Mouse (Mus musculus): Measurements from ENCODE around the gene Tcstv1. TPM values are rescaled to one million over a fixed set of nuclear protein-coding genes. Genes with fewer than 3 reads are reported as not detected.
"Not testable (repeated sequence)": the region's sequence is repeated elsewhere in the genome, so short reads cannot be mapped to it uniquely, and the experiment has no call there.

Gene Tcstv1
- polyA plus RNA-seq (2014; fragmentation: Nextera tagmentation; extraction: Ambion mirVana): not detected in 2 replicates

- not testable (repeated sequence) for H3K27ac ChIP-seq (ENCODE audit: low read depth, low read length); H3K4me1 ChIP-seq (ENCODE audit: control insufficient read depth, insufficient read depth, low read length); H3K9ac ChIP-seq (ENCODE audit: low read depth, low read length); H3K4me2 ChIP-seq; ATAC-seq (replicated peaks; ENCODE audit: insufficient number of reproducible peaks, low FRiP score, low TSS enrichment); H3K9me3 ChIP-seq (replicated peaks; ENCODE audit: control insufficient read depth, low read length); H3K27me3 ChIP-seq (ENCODE audit: control insufficient read depth, insufficient read depth, low read length); H3K4me3 ChIP-seq (ENCODE audit: low read depth, low read length); H3K36me3 ChIP-seq (ENCODE audit: control insufficient read depth, insufficient read depth, low read length)
- WGBS (ENCODE audit: insufficient replicate concordance): 72% methylated on average over 3 of the region's 3 CpGs
These were observed at the start of gene Tcstv1 for GRCm38 (mm10) chr13:119894685-119895084. Gene Tcstv1 (minus strand): TSS chr13:119894785.

GRCm38 (mm10) chr13:119929172-119929571 is 34.6 kb upstream of the Tcstv1 start, which contains the start of gene Gm21761:
Gene Gm21761 (minus strand): TSS chr13:119929272.
- H3K27me3 ChIP-seq (ENCODE audit: control insufficient read depth, insufficient read depth, low read length); H3K4me2 ChIP-seq: not testable (repeated sequence)
- WGBS (ENCODE audit: insufficient replicate concordance): no CpG with 5 or more reads among the region's 5 CpGs

DNA sequence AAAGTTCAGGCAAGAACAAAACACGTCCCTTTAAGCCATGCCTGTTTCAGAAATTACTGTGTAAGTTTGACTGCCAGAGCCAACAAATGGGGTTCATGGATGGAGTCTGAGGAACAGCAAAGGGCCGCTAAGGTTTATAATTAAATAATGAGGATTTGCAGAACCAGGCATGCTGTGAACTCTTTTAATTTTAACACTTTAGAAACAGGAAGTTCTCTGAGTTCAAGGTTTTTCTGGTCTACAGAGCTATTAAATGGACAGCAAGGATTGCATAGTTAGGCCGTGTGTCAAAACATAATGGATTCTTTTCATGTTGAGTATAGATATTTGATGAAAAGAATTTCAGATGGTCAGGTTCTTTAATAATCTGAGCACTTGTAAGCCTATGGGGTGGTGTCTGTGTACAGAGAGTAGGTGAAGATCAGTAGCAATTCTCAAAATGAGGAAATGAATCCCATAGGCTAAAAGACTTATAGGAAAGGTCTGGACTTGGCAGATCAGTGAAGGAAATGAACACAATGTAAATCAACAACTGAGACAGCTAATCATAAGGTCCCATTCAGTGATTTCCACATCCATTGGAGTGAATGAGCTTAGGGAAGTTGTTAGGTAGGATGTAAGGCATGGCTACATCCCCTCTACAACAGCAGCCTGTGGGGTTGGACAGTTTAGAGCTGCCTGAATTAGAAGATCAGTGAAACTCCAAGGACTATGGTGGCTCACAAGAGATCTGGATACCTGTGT is 30.2 kb upstream of the Tcstv1 start:
- H3K4me3 ChIP-seq (ENCODE audit: low read depth, low read length); H3K4me1 ChIP-seq (ENCODE audit: control insufficient read depth, insufficient read depth, low read length); ATAC-seq (replicated peaks; ENCODE audit: insufficient number of reproducible peaks, low FRiP score, low TSS enrichment); H3K4me2 ChIP-seq; H3K27ac ChIP-seq (ENCODE audit: low read depth, low read length); H3K36me3 ChIP-seq (ENCODE audit: control insufficient read depth, insufficient read depth, low read length); H3K9me3 ChIP-seq (replicated peaks; ENCODE audit: control insufficient read depth, low read length); H3K27me3 ChIP-seq (ENCODE audit: control insufficient read depth, insufficient read depth, low read length); H3K9ac ChIP-seq (ENCODE audit: low read depth, low read length): not testable (repeated sequence)
- 77% methylated on average over 2 of the region's 3 CpGs for WGBS (ENCODE audit: insufficient replicate concordance)

More at GRCm38 (mm10) chr13:119929172-119929571, 34.6 kb upstream of the Tcstv1 start, which contains the start of gene Gm21761:
- H3K9ac ChIP-seq (ENCODE audit: low read depth, low read length); H3K4me3 ChIP-seq (ENCODE audit: low read depth, low read length); H3K27ac ChIP-seq (ENCODE audit: low read depth, low read length); H3K4me1 ChIP-seq (ENCODE audit: control insufficient read depth, insufficient read depth, low read length); ATAC-seq (replicated peaks; ENCODE audit: insufficient number of reproducible peaks, low FRiP score, low TSS enrichment); H3K36me3 ChIP-seq (ENCODE audit: control insufficient read depth, insufficient read depth, low read length); H3K9me3 ChIP-seq (replicated peaks; ENCODE audit: control insufficient read depth, low read length): not testable (repeated sequence)

GRCm38 (mm10) chr13:119916966-119917722 is 22.6 kb upstream of the Tcstv1 start:
- ATAC-seq (replicated peaks; ENCODE audit: insufficient number of reproducible peaks, low FRiP score, low TSS enrichment); H3K4me3 ChIP-seq (ENCODE audit: low read depth, low read length); H3K27me3 ChIP-seq (ENCODE audit: control insufficient read depth, insufficient read depth, low read length); H3K36me3 ChIP-seq (ENCODE audit: control insufficient read depth, insufficient read depth, low read length); H3K4me1 ChIP-seq (ENCODE audit: control insufficient read depth, insufficient read depth, low read length); H3K27ac ChIP-seq (ENCODE audit: low read depth, low read length); H3K9me3 ChIP-seq (replicated peaks; ENCODE audit: control insufficient read depth, low read length); H3K4me2 ChIP-seq; H3K9ac ChIP-seq (ENCODE audit: low read depth, low read length): not testable (repeated sequence)
- WGBS (ENCODE audit: insufficient replicate concordance): 70% methylated on average over 4 of the region's 5 CpGs

DNA sequence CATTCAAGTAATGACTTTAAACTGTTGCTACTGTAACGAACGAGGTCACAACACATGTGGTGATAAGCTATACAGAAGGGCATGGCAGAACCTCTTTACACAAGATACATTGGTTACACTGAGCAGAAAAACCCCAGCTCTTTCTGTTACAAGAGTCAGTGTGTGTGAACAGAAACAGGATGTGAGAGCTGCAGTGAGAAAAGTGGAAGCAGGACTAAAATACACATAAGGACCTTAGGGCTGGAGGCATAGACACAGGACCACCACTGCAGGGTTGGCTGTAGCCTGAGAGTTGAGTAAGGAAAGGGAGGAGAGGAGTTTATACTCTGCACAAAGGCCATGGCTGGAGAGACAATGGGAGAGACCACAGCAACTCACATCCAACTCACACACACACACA is 21.9 kb upstream of the Tcstv1 start:
- H3K27me3 ChIP-seq (ENCODE audit: control insufficient read depth, insufficient read depth, low read length): not testable (repeated sequence)

DNA sequence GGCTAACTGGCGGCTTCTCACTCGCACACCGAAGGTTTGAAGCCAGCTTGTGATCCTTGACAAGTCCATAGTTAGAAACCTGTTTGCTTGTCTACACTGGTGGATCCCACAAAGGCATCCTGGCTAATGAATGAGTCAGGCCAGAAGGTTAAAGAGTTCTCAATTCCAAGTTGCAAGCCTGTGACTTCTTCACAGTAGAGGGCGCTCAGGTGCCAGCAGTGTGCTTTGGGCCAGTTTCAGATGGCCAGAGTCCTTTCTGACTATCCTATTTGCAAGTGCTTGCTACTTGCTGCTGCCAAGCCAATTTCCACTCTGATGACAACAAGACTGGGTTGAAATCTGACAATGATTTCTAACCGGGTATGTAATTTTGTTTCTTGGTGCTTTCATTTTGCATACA is 4.0 kb upstream of the Tcstv1 start:
- not testable (repeated sequence) for H3K9ac ChIP-seq (ENCODE audit: low read depth, low read length); H3K36me3 ChIP-seq (ENCODE audit: control insufficient read depth, insufficient read depth, low read length)
- 41% methylated on average over 4 of the region's 5 CpGs for WGBS (ENCODE audit: insufficient replicate concordance)

More for the DNA sequence above, 21.9 kb upstream of the Tcstv1 start:
- H3K27ac ChIP-seq (ENCODE audit: low read depth, low read length); ATAC-seq (replicated peaks; ENCODE audit: insufficient number of reproducible peaks, low FRiP score, low TSS enrichment); H3K36me3 ChIP-seq (ENCODE audit: control insufficient read depth, insufficient read depth, low read length); H3K4me3 ChIP-seq (ENCODE audit: low read depth, low read length); H3K4me2 ChIP-seq; H3K4me1 ChIP-seq (ENCODE audit: control insufficient read depth, insufficient read depth, low read length); H3K9me3 ChIP-seq (replicated peaks; ENCODE audit: control insufficient read depth, low read length); H3K9ac ChIP-seq (ENCODE audit: low read depth, low read length): not testable (repeated sequence)
- 42% methylated on average over 2 of the region's 2 CpGs for whole genome bisulfite sequencing (ENCODE audit: insufficient replicate concordance)

GRCm38 (mm10) chr13:119886896-119887295 is 7.7 kb downstream of the Tcstv1 start:
- H3K36me3 ChIP-seq (ENCODE audit: control insufficient read depth, insufficient read depth, low read length); H3K27me3 ChIP-seq (ENCODE audit: control insufficient read depth, insufficient read depth, low read length); H3K27ac ChIP-seq (ENCODE audit: low read depth, low read length); H3K9ac ChIP-seq (ENCODE audit: low read depth, low read length); H3K4me1 ChIP-seq (ENCODE audit: control insufficient read depth, insufficient read depth, low read length); H3K4me2 ChIP-seq; H3K9me3 ChIP-seq (replicated peaks; ENCODE audit: control insufficient read depth, low read length); H3K4me3 ChIP-seq (ENCODE audit: low read depth, low read length); ATAC-seq (replicated peaks; ENCODE audit: insufficient number of reproducible peaks, low FRiP score, low TSS enrichment): not testable (repeated sequence)
- WGBS (ENCODE audit: insufficient replicate concordance): 71% methylated on average over 4 of the region's 4 CpGs

More for the DNA sequence above, 4.0 kb upstream of the Tcstv1 start:
- H3K27ac ChIP-seq (ENCODE audit: low read depth, low read length); H3K4me1 ChIP-seq (ENCODE audit: control insufficient read depth, insufficient read depth, low read length); H3K4me3 ChIP-seq (ENCODE audit: low read depth, low read length); H3K27me3 ChIP-seq (ENCODE audit: control insufficient read depth, insufficient read depth, low read length); ATAC-seq (replicated peaks; ENCODE audit: insufficient number of reproducible peaks, low FRiP score, low TSS enrichment); H3K4me2 ChIP-seq; H3K9me3 ChIP-seq (replicated peaks; ENCODE audit: control insufficient read depth, low read length): not testable (repeated sequence)

GRCm38 (mm10) chr13:119864395-119864999 is 30.1 kb downstream of the Tcstv1 start:
- not testable (repeated sequence) for H3K9me3 ChIP-seq (replicated peaks; ENCODE audit: control insufficient read depth, low read length); ATAC-seq (replicated peaks; ENCODE audit: insufficient number of reproducible peaks, low FRiP score, low TSS enrichment); H3K27ac ChIP-seq (ENCODE audit: low read depth, low read length); H3K36me3 ChIP-seq (ENCODE audit: control insufficient read depth, insufficient read depth, low read length); H3K9ac ChIP-seq (ENCODE audit: low read depth, low read length); H3K4me3 ChIP-seq (ENCODE audit: low read depth, low read length); H3K4me1 ChIP-seq (ENCODE audit: control insufficient read depth, insufficient read depth, low read length); H3K4me2 ChIP-seq; H3K27me3 ChIP-seq (ENCODE audit: control insufficient read depth, insufficient read depth, low read length)
- WGBS (ENCODE audit: insufficient replicate concordance): 65% methylated on average over 6 of the region's 7 CpGs

Measured in heart, embryonic 11.5 days (tissue).